Mouse (Mus musculus): Measurements from ENCODE around the gene Fam110c. TPM values are rescaled to one million over a fixed set of nuclear protein-coding genes. Genes with fewer than 3 reads are reported as not detected.

The Fam110c gene
- 48.7 TPM for polyA plus RNA-seq (2014; fragmentation: Illumina TruSeq; extraction: RNeasy Lipid Tissue Mini Kit (QIAGEN cat#74804); ENCODE audit: low read depth, low replicate concordance)

DNA sequence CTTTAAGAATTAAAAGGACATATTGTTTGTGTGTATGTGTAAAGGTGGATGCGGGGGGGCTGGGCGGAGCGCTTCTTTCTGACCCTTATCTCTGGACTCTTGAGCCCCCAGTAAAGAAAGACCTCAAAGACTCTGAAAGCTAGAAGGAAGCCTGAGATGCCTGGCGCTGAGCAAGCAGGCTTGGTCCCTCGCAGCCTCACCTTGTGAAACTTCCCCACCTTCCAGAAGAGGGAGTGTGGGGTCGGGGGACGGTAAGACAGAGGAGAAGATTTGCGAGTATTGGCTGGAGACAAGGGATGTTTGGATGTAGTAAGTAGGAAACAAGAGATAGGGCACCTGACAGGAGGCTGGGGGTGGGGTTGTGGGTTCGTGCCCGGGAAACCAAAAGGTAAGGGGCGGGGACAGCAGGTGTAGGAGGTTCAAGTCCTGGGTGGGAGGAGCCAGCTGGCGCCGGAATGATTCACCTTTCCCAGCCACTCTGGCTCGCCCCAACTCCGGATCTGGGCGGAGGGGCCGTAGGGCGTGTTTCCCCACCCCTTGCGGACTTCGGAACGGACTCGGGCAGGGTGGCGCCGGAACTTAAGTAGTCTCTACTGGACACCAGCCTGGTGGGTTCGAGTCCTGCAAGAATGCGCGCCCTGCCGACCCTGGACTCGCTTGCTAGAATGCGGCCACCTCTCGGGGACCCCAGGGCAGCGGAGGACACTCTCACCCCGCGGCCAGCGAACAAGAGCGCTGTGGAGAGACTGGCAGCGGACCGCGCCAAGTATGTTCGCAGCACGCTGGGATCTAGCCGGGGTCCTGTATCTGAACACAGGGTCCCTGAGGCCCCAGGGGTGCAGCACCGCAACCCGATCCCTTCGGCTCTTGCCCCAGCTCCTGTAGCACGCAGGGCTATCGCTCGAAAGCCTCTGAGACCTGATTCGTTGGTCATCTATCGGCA lies at the start of gene Fam110c:
Gene Fam110c (plus strand): TSS at position 450 of the 943 bp plus-strand sequence.

Other genes with a start within 250 kb of the Fam110c start
- gene Alkal2, start 189.5 kb upstream of the Fam110c start, polyA plus RNA-seq (2014; fragmentation: Illumina TruSeq; extraction: RNeasy Lipid Tissue Mini Kit (QIAGEN cat#74804); ENCODE audit: low read depth, low replicate concordance) = 1.5 TPM
- gene Acp1, start 162.3 kb upstream of the Fam110c start, polyA plus RNA-seq (2014; fragmentation: Illumina TruSeq; extraction: RNeasy Lipid Tissue Mini Kit (QIAGEN cat#74804); ENCODE audit: low read depth, low replicate concordance) = 84.1 TPM
- gene Sh3yl1, start 162.2 kb upstream of the Fam110c start, polyA plus RNA-seq (2014; fragmentation: Illumina TruSeq; extraction: RNeasy Lipid Tissue Mini Kit (QIAGEN cat#74804); ENCODE audit: low read depth, low replicate concordance) = 112 TPM
- gene Gm6993, start 166.9 kb downstream of the Fam110c start, polyA plus RNA-seq (2014; fragmentation: Illumina TruSeq; extraction: RNeasy Lipid Tissue Mini Kit (QIAGEN cat#74804); ENCODE audit: low read depth, low replicate concordance) = not detected
- 23.8 TPM for gene Lamb1, start 191.4 kb downstream of the Fam110c start, polyA plus RNA-seq (2014; fragmentation: Illumina TruSeq; extraction: RNeasy Lipid Tissue Mini Kit (QIAGEN cat#74804); ENCODE audit: low read depth, low replicate concordance)